Mouse (Mus musculus): Measurements from ENCODE around the gene Tcf7l2.

GRCm38 (mm10) chr19:55855571-55855970 lies 114.0 kb downstream of the Tcf7l2 start:
- TF ChIP-seq POLR2A (IDR thresholded peaks at IDR 0.05; ENCODE audit: borderline replicate concordance, control insufficient read depth, low read depth, low read length), result no peak
- TF ChIP-seq CTCF (IDR thresholded peaks at IDR 0.05; ENCODE audit: control insufficient read depth, insufficient read depth, low read length), result no peak

All from bone marrow, adult 2 months (tissue).